Mouse (Mus musculus) midbrain, embryonic 16.5 days (tissue): Measurements from ENCODE around the gene Caskin1. TPM values are rescaled to one million over a fixed set of nuclear protein-coding genes. Genes with fewer than 3 reads are reported as not detected.

Source experiments
- ATAC-seq: fragments of 200-750 bp; cut with Nextera tagmentation; 2 replicates; pipeline ENCODE4 v1.8.0; 2017; ENCODE audit warnings: moderate TSS enrichment
- H3K27ac ChIP-seq: fragments of 300-500 bp; sonication (generic); 2 replicates; pipeline ENCODE4 v1.5.1; 2014; ENCODE audit warnings: mild to moderate bottlenecking, low read length, mixed read lengths
- H3K27me3 ChIP-seq: fragments of 300-500 bp; sonication (generic); 2 replicates; pipeline ENCODE4 v1.6.1; 2014; ENCODE audit warnings: low read depth, low read length, mixed read lengths; ENCODE audit not compliant: control insufficient read depth, insufficient read depth
- H3K36me3 ChIP-seq: fragments of 300-500 bp; sonication (generic); 2 replicates; pipeline ENCODE4 v1.6.1; 2014; ENCODE audit warnings: mild to moderate bottlenecking, low read length, moderate library complexity, mixed read lengths; ENCODE audit not compliant: control insufficient read depth, insufficient read depth
- H3K4me1 ChIP-seq: fragments of 300-500 bp; sonication (generic); 2 replicates; pipeline ENCODE4 v1.6.1; 2014; ENCODE audit warnings: mild to moderate bottlenecking, low read length, mixed read lengths; ENCODE audit not compliant: control insufficient read depth, insufficient read depth
- H3K4me2 ChIP-seq: fragments of 300-500 bp; sonication (generic); 2 replicates; pipeline ENCODE4 v1.6.1; 2014; ENCODE audit warnings: mild to moderate bottlenecking, low read length, mixed read lengths
- H3K4me3 ChIP-seq: fragments of 300-500 bp; sonication (generic); 2 replicates; pipeline ENCODE4 v1.5.1; 2014; ENCODE audit warnings: low read depth, mild to moderate bottlenecking, low read length, moderate library complexity, mixed read lengths
- H3K9ac ChIP-seq: fragments of 300-500 bp; sonication (generic); 2 replicates; pipeline ENCODE4 v1.6.1; 2014; ENCODE audit warnings: low read depth, low read length, mixed read lengths
- H3K9me3 ChIP-seq: fragments of 300-500 bp; sonication (generic); replicated peaks from 2 replicates; pipeline ENCODE4 v1.6.1; 2014; ENCODE audit warnings: mild to moderate bottlenecking, low read length, mixed read lengths; ENCODE audit not compliant: control insufficient read depth, poor library complexity, severe bottlenecking
- WGBS: fragments of 180-500 bp; shearing (Covaris S2); extraction: QIAGEN DNeasy Blood & Tissue Kit; methylation state at CpG from one replicate; pipeline ENCODE4 v1.1.7; 2014; 5-methylcytosine and 5-hydroxymethylcytosine counted together
- polyA plus RNA-seq: library from polyadenylated mRNA; unstranded; fragments of >200 nt; fragmentation: Nextera tagmentation; extraction: Ambion mirVana; gene quantifications from 2 replicates; pipeline ENCODE4 v1.2.1, GENCODE M21; 2015

Gene Caskin1
- polyA plus RNA-seq, 1 experiment from 2014 or later = 45.7 TPM

GRCm38 (mm10) chr17:24546234-24546633 lies 57.8 kb downstream of the Caskin1 start:
- H3K4me2 ChIP-seq = no peak overlapping the region
- WGBS = 99% methylated on average over 3 of the region's 3 CpGs
- H3K4me3 ChIP-seq = no peak overlapping the region
- no peaks in the 10 kb centered on the region for H3K36me3 ChIP-seq
- H3K27ac ChIP-seq = no peak overlapping the region
- no peaks in the 10 kb centered on the region for H3K9me3 ChIP-seq
- peaks cover 4% of the 10 kb centered on the region for H3K4me1 ChIP-seq
- H3K27me3 ChIP-seq = no peaks in the 10 kb centered on the region
- no peak overlapping the region for H3K9ac ChIP-seq
- no peak for ATAC-seq

GRCm38 (mm10) chr17:24548435-24548834 lies 60.0 kb downstream of the Caskin1 start:
- Histone ChIP-seq H3K9ac (no peak overlapping the region), H3K27me3 (no peaks in the 10 kb centered on the region), H3K9me3 (no peaks in the 10 kb centered on the region), H3K4me1 (peaks cover 23% of the 10 kb centered on the region), H3K27ac (no peak overlapping the region), H3K36me3 (no peaks in the 10 kb centered on the region), H3K4me2 (peak overlapping the region; percentile 91; the same call in 1 of the 2 replicates), H3K4me3 (no peak overlapping the region)
- 47% methylated on average over 9 of the region's 9 CpGs for WGBS
- ATAC-seq = no peak

- ATAC-seq = peak; percentile 44
- WGBS = 6% methylated on average over 23 of the region's 23 CpGs
- H3K9ac ChIP-seq = peak overlapping the region; percentile 95; the same call in 1 of the 2 replicates
Measured at GRCm38 (mm10) chr17:24548921-24549617, 60.7 kb downstream of the Caskin1 start.

GRCm38 (mm10) chr17:24549618-24550415 lies 61.4 kb downstream of the Caskin1 start, which contains the start of gene Pkd1:
Gene Pkd1 (plus strand): TSS chr17:24549834.
- Histone ChIP-seq H3K36me3 (no peaks in the 10 kb centered on the region), H3K9me3 (no peaks in the 10 kb centered on the region), H3K9ac (peak within 1 kb of the TSS; percentile 95), H3K27me3 (no peaks in the 10 kb centered on the region), H3K4me3 (peak within 1 kb of the TSS; percentile 73), H3K4me1 (peaks cover 26% of the 10 kb centered on the region), H3K27ac (peak within 1 kb of the TSS; percentile 89), H3K4me2 (peak within 1 kb of the TSS; percentile 91)
- peak; percentile 94 for ATAC-seq
- under 1% methylated on average over 52 of the region's 72 CpGs for WGBS

More at GRCm38 (mm10) chr17:24548921-24549617, 60.7 kb downstream of the Caskin1 start:
- Histone ChIP-seq H3K4me2 (peak overlapping the region; percentile 91), H3K27ac (peak overlapping the region; percentile 89), H3K4me1 (peaks cover 23% of the 10 kb centered on the region), H3K9me3 (no peaks in the 10 kb centered on the region), H3K27me3 (no peaks in the 10 kb centered on the region), H3K36me3 (no peaks in the 10 kb centered on the region), H3K4me3 (peak overlapping the region; percentile 73)

DNA sequence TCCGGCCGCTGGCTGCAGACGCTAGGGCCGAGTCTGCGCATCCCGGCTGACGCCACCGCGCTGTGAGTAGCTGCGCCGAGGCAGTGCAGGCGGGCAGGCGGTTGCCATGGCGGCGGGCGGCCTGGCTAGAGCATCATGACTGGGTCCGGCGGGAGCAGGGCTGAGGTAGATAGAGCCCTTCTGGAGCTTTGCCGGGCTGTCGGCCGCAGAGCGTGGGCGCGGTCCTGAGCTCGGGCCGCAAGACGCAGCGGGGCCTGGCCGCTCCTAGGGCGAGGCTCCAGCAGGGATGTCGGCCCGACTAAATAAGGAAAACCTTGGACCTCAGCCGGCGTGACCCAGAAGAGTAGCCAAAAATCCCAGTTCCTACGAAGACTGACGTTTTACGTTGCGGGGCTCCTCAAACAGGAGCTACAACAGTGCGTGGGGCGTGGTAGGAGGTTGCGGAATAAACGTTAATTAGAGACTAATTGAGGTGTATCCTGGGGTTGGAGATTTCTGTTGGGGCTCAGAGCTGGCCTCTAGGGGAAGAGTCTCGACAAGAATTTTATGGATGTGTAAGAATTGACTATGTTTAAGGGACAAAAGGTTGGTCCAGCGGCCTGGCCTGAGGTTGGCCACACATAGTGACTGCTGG lies 62.1 kb downstream of the Caskin1 start:
- H3K4me2 ChIP-seq = peak overlapping the region; percentile 91
- H3K4me1 ChIP-seq = peaks cover 26% of the 10 kb centered on the region
- H3K9ac ChIP-seq = peak overlapping the region; percentile 95
- no peaks in the 10 kb centered on the region for H3K27me3 ChIP-seq
- H3K27ac ChIP-seq = peak overlapping the region; percentile 89
- under 1% methylated on average over 44 of the region's 44 CpGs for WGBS
- peak; percentile 86 for ATAC-seq
- peak overlapping the region; percentile 73 for H3K4me3 ChIP-seq
- H3K36me3 ChIP-seq = no peaks in the 10 kb centered on the region
- H3K9me3 ChIP-seq = no peaks in the 10 kb centered on the region

GRCm38 (mm10) chr17:24551050-24551444 lies 62.6 kb downstream of the Caskin1 start:
- H3K27ac ChIP-seq = peak overlapping the region; percentile 89
- no peaks in the 10 kb centered on the region for H3K27me3 ChIP-seq
- ATAC-seq = no peak
- peak overlapping the region; percentile 95 for H3K9ac ChIP-seq
- H3K4me3 ChIP-seq = peak overlapping the region; percentile 73
- 46% methylated on average over 3 of the region's 3 CpGs for WGBS
- peak overlapping the region; percentile 91 for H3K4me2 ChIP-seq
- H3K36me3 ChIP-seq = no peaks in the 10 kb centered on the region
- no peaks in the 10 kb centered on the region for H3K9me3 ChIP-seq
- peaks cover 26% of the 10 kb centered on the region for H3K4me1 ChIP-seq

- Histone ChIP-seq H3K4me1 (peaks cover 26% of the 10 kb centered on the region), H3K9ac (no peak overlapping the region), H3K27ac (no peak overlapping the region), H3K4me3 (no peak overlapping the region), H3K9me3 (no peaks in the 10 kb centered on the region), H3K27me3 (no peaks in the 10 kb centered on the region), H3K4me2 (no peak overlapping the region), H3K36me3 (peaks cover 2% of the 10 kb centered on the region; the same call in 1 of the 2 replicates)
- WGBS = 94% methylated on average over 7 of the region's 7 CpGs
- ATAC-seq = no peak
Measured at GRCm38 (mm10) chr17:24557091-24557490, 68.7 kb downstream of the Caskin1 start.
